Mouse (Mus musculus) CH12.LX (cell line): ENCODE data around the gene Slc7a8.

Experiments used
- BHLHE40 ChIP-seq: IDR thresholded peaks from 2 replicates; pipeline ENCODE4 v1.6.1; 2011; ENCODE audit warnings: mild to moderate bottlenecking, low read depth, low read length, improper control_type of control experiment
- CTCF ChIP-seq, 2 experiments: IDR thresholded peaks in 1 of 2; conservative IDR thresholded peaks in 1 of 2; 2 replicates each; pipeline ENCODE4 v1.5.1; 2011 to 2012; ENCODE audit warnings: low read depth in 2 of 2, low read length in 2 of 2, improper control_type of control experiment in 1 of 2, inconsistent platforms in 1 of 2, mild to moderate bottlenecking in 1 of 2, moderate library complexity in 1 of 2
- ETS1 ChIP-seq: conservative IDR thresholded peaks from 2 replicates; pipeline ENCODE4 v1.6.1; 2012; ENCODE audit warnings: low read depth, mild to moderate bottlenecking, inconsistent platforms, low read length, improper control_type of control experiment, moderate library complexity
- GABPA ChIP-seq: IDR thresholded peaks from 2 replicates; pipeline ENCODE4 v1.6.1; 2012; ENCODE audit warnings: low read depth, low read length, improper control_type of control experiment, inconsistent platforms; ENCODE audit not compliant: insufficient replicate concordance
- IRF4 ChIP-seq: IDR thresholded peaks from 2 replicates; pipeline ENCODE4 v1.6.1; 2014; ENCODE audit warnings: low read depth, mild to moderate bottlenecking, inconsistent platforms, low read length, improper control_type of control experiment
- MAX ChIP-seq: IDR thresholded peaks from 2 replicates; pipeline ENCODE4 v1.6.1; 2011; ENCODE audit warnings: low read length, improper control_type of control experiment
- MAZ ChIP-seq: IDR thresholded peaks from 2 replicates; pipeline ENCODE4 v1.6.1; 2012; ENCODE audit warnings: low read depth, mild to moderate bottlenecking, inconsistent platforms, low read length, improper control_type of control experiment, moderate library complexity
- MEF2A ChIP-seq: IDR thresholded peaks from 2 replicates; pipeline ENCODE4 v1.6.1; 2014; ENCODE audit warnings: low read depth, mild to moderate bottlenecking, inconsistent platforms, low read length, improper control_type of control experiment, borderline replicate concordance
- POLR2A ChIP-seq: IDR thresholded peaks from 2 replicates; pipeline ENCODE4 v1.6.1; 2011; ENCODE audit warnings: low read depth, mild to moderate bottlenecking, improper control_type of control experiment, low read length
- RCOR1 ChIP-seq: conservative IDR thresholded peaks from 2 replicates; pipeline ENCODE4 v1.6.1; 2012; ENCODE audit warnings: low read depth, mild to moderate bottlenecking, inconsistent platforms, low read length, improper control_type of control experiment
- SMC3 ChIP-seq: IDR thresholded peaks from 2 replicates; pipeline ENCODE4 v1.6.1; 2011; ENCODE audit warnings: low read depth, low read length, improper control_type of control experiment
- TBP ChIP-seq: conservative IDR thresholded peaks from 2 replicates; pipeline ENCODE4 v1.6.1; 2011; ENCODE audit warnings: low read depth, low read length, improper control_type of control experiment
- UBTF ChIP-seq: IDR thresholded peaks from 2 replicates; pipeline ENCODE4 v1.6.1; 2012; ENCODE audit warnings: low read depth, mild to moderate bottlenecking, inconsistent platforms, low read length, improper control_type of control experiment, moderate library complexity

- no peak for TF ChIP-seq POLR2A
- TF ChIP-seq SMC3: no peak
- no peak for TF ChIP-seq CTCF (conservative IDR thresholded peaks at IDR 0.05 in 1 of 2, IDR thresholded peaks at IDR 0.05 in 1 of 2; ENCODE audit: low read depth in 2 of 2, low read length in 2 of 2)
- TF ChIP-seq ETS1: no peak
- no peak for TF ChIP-seq MAZ
- TF ChIP-seq MEF2A: no peak
- no peak for TF ChIP-seq BHLHE40
- TF ChIP-seq MAX: no peak
- TF ChIP-seq GABPA: no peak
- no peak for TF ChIP-seq TBP
- TF ChIP-seq UBTF: no peak
- no peak for TF ChIP-seq RCOR1
- TF ChIP-seq IRF4: no peak
Observed at GRCm38 (mm10) chr14:54695042-54695441, 86.7 kb downstream of the Slc7a8 start.
